Mouse (Mus musculus) WW6 (cell line): Measurements from ENCODE around the gene Aprt.

Experiments used
- DNase-seq: peaks from one replicate; pipeline ENCODE4 v3.0.0-alpha.2; 2013; ENCODE audit warnings: low read depth, low spot score

Aprt gene

DNA sequence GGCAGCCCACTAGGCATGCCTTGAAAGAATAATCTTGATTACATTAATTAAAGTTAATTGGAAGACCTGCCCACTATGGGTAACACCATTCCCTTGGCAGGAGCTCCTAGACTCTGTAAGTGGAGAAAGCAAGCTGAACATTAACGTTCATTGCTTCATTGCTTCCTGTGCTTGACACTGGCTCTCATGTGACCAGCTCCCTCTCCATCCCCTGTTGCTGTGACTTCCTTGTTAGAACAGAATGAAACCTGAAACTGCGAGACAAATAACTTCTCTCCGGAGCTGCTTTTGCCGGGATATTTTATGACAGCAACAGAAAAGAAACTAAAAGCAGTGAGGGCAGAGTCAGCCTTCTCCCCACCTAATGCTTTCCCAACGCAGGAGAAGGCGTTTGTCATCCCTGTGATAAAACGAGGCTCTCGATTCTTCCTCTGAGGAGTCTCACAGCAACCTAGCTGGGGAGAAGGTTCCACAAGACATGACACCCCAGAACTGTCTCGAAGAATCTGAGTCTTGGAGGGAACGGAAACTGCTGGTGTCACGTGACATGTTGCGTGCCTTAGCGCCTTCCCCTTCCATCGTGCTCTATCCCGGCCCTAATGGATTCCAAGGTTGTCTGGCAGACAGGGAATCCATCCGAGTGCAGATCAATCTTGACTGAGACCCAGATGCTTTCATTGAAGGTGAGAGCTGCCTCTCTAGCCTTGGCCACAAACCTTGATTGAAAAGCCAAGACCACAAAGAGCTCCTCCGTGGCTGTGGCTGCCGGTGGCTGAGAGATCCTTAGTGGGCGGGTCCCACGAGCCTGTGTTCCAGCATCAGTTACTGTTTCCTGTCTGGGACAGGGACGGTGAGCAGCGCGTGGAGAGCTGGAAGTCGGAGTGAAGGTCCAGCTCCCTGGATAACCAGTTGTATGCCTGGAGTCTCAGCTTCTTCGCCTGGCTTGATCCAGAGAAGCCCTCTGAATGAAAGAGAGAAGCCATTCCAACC lies 12.1 kb downstream of the Aprt start:
- DNase-seq = no peak

DNA sequence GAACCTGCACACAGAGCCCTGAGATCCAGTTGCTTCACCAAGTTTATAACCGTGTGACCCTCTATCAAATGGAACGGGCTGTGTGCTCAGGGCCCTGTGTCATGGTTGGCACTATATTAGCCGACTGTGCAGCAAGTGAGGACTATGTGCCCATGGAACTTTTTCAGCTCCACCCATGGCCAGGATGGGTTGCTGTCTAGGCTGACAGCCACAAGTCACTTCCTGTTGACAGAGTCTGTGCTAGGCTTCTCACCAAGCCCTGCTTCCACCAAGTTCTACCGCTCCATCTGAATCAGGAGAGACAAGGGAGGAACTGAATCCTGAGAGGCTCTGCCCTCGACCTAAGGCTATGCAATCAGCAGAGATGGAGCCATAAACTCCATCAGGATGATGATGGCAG lies 15.5 kb downstream of the Aprt start:
- DNase-seq = no peak

DNA sequence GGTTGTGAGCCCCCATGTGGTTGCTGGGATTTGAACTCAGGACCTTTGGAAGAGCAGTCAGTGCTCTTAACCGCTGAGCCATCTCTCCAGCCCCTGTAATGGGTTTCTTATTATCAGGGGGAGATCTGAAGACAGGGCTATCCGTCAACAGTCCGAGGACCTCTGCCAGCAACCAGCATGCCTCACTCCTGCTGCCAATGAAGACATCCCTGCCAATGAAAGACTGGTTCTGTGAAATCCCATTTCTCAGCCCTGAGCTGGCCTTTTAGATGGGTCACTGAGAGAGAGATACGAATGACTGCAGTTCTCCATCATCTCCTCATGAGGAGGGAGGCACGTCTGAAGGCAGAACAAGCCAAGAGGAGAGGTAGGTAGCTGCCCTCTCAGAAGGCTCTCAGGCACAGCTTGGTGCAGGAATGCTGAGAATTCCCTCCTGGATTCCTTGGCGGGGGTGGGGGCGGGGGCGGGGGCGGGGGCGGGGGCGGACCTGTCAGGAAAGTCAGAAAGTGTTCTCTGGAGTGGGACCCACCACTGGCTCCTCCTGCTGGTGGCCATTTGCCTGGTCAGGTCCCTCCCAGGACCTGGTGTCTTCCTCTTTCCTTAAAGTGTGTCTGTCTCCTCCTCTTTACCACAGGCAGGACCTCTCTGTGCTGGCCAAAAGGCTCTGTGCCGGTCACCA lies 17.9 kb downstream of the Aprt start:
- no peak for DNase-seq

DNA sequence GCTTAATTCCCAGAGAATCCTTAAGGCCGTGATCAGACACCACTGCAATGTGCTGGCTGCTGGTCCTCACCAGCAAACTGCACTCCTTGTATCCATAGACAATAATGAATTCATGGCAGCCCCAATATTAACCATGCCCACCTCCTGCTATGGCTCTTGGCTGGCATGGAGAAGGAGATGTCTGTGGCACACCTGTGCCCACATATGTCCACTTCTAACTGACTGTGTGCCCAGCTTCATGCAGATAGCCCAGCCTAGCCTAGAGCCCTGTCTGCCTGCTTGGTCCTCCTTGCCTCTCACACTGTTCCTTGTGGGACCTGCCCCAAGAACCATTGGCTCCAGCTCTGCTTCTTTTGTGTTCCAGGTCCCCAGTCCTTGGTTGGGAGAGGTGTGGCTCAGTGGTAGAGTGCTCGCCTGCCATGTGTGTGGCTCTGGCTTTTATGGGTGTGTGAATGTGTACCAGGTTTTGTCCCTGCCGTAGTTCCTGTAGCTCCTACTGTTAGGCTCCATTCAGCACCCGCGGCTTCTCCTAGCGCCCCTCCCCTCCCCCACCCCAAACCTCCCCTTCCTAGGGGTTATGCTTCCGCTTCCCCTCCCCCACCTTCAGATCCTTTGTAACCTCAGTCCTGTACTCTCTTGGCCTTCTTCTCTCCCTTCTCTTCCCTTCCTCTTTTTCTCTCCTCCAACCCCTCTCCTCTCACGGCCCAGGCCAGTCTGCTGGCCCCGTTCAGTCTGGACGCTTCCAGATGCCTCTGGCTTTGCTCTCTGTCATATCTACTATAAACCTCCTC lies 19.3 kb downstream of the Aprt start:
- no peak for DNase-seq

DNA sequence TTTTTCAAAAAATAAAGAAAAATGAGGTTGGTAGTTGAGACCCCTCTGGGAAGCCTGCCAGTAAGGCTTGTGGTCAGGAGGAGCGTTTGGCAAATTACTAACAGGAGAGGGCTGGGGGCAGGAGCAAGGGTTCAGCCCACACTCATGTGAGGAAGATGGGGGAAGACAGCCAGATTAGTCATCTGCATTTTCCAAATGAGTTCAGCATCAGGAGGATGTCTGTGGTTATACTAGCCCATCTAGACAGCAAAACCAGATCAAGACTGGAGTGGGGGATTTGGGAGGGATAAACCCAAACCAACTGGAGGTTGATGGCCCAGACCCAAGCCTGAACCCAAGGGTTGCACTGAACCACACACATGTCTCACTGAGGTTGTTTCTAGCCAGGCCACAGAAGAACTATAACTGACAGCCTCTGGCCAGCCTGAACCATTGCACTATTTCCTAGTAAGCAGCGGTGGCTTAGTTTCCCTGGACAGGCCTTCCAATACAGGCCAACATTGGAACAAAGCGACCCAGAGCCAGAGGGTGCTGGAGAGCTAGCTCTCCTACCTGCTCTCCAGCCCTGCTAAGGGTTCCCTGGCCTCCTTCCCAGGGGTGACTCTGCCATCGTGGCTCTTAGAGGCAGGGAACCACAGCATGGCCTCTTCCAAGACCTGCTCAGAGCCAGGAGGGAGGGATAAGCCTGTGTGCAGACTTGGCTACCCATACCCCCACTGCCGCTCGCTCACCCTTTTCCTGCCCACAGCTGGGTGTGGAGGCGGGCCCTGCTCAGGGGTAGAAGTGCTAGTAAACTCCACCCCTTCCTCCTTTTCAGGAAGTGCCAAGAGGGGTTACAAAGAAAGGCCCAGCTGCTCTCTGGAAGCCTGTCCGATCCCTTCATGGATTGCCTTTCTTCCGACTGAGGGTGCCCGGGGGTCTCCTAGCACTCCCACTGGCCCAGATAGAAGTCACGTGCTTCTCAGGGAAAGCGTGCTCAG lies 20.4 kb downstream of the Aprt start:
- no peak for DNase-seq

- DNase-seq = no peak
These were observed 21.9 kb downstream of the Aprt start for GRCm38 (mm10) chr8:122554786-122555185.

GRCm38 (mm10) chr8:122551265-122552051 lies 25.3 kb downstream of the Aprt start, which contains the start of gene Piezo1:
Gene Piezo1 (minus strand): TSS chr8:122551329.
- DNase-seq = peak; percentile 92

- no peak for DNase-seq
These were observed 25.8 kb downstream of the Aprt start for GRCm38 (mm10) chr8:122550995-122551264.

GRCm38 (mm10) chr8:122550234-122550994 lies 26.3 kb downstream of the Aprt start:
- no peak for DNase-seq

GRCm38 (mm10) chr8:122548891-122549439 lies 27.7 kb downstream of the Aprt start:
- no peak for DNase-seq

DNA sequence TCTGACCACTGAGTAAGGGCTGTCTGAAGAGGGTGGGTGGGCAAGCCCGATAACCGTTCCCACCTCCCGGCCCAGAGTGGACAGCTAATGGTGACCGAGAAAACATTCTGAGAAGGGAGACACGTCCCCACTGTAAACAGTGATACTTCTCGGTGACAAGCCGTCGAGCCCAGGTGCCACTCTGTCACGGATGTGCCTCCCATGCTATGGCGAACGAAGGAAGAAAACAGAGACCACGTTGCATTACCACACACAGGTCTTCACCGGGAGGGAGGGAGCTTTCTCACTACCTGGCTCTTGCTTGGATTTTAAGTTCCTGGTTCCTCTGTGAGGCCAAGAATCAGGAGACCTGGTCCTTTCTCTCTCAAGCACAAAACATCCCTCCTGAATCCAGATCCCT lies 28.4 kb downstream of the Aprt start:
- no peak for DNase-seq

DNA sequence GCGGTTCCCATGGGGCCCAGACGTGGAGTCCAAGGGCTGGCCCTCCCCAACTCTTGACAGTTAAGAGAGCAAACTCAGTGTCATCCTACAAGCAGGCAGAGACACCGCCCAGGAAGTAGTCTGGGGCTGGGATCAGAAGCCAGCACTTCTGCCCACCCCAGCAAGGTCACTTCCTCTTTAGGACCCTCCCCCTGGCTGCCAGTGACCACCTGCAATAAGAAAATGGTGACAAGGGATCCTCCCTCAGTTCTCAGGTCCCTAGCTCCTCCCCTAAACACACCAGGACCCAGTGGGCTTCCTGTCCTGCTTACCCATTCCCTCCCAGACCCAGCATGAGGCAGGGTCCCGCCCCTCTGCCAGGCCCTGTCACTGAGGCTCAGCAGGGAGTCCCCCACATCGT lies 28.9 kb downstream of the Aprt start:
- DNase-seq = no peak

DNA sequence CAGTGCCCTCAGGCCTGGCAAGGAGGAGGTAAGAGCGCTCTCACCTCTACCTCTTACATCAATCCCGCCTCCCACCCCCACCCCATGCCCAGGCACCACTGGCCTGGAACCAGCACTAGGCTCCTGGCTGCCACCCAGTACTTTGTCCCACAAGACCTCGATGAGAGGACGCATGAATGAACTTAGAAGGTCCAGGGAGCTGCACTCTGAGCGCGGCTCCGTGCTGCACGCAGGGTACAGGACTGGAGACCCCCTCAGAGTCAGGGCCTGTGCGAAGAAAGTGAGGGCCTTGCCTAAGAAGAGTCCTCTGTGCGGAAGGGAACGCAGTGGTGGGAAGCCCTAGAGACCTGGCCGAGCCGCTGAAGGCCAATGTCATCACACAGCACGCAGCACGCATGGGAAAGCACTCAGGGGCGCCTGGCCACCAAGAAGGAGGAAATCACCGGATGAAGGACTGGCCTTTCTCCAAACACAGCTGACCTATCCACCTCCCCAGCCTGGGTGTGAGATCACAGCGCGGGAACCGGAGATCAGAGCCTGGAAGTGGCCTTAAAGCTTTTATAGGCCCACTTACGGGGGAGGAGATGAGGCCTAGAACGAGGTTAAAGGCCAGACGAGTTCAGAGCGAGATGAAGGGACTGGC lies 29.8 kb downstream of the Aprt start:
- DNase-seq = no peak

DNA sequence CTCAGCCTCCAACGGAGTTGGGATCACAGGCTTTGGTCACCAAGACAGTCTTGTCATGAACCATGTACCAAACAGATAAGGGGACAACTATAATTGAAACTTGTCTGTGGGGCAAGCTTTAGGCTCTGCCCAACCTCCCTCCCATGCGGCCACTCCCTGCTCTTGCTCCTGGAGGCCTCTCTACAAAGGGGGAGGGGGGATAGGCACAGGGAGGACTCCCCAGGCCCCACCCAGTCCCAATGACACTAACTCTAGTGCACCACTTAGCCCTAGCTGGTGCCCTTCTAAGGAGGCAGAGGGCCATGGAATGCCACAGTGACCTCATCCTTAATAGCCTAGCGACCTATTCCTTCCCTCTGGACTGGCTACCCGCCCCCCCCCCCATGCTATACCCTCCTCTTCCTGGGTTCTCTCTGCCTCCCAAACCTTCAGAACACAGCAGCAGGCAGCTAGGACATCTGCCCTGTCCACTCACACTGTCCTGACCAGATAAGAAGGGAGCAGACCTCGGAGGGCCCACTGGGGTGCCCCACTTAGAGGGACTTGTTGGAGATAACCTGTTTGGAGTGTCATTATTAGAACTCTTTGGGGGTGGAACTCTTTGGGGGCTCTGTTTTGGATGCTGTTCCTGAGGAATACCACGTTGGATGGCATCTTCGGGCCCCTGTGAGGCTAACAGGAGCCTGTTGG lies 30.5 kb downstream of the Aprt start:
- no peak for DNase-seq

DNA sequence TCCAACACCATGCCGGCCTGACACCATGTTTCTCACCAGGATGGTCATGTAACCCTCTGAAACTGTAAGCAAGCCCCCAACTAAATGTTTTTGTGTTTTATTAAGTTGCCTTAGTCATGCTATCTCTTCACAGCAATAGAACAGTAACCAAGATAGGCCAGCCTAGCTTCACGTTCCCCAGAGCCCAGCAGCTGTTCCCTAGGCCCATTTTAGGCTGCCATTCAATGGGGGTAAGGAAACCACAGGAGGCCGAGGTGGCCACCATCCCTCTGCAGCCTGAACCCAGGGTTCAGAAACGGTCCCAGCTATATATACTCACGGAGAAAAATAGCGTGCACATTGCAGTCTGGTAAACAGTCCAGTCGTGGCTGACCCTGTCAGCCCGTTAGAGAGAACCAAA lies 32.6 kb downstream of the Aprt start:
- no peak for DNase-seq

DNA sequence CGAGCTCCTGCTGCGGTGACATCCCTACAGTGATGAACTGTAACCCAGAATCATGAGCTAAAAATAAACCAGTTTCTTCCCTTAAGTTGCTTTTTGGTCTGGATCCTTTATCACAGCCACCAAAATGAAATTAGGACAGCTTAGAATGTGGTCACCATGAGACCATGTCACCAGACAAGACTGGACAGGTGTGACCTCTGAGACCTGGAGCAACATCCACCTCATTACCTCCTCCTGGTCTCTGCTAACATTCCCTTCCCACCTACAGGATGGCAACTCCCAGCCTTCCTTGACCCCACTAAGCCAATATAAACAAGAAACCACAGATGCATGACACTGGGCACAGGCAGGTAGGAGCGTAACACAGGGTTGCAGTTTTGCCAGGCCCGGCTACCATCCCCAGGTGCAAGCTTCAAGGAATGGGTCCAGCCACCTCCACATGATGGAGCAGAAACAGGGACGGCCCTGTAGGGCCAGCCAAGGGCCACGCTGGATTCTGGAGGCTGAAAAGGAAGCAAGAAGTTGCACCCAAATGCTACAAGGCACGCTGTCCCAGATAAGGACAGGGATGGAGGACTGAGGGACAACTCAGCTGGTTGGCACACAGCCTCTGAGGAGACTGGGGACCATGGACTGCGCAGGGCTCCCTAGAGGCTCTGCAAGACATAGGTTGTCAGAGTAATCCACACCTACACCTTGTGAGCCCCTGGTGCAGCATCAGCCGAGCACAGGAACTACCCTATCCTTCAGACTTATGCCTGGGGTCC lies 38.2 kb downstream of the Aprt start:
- no peak for DNase-seq

GRCm38 (mm10) chr8:122537812-122538211 lies 38.9 kb downstream of the Aprt start:
- no peak for DNase-seq
